Mouse (Mus musculus): ENCODE measurements around the gene Lrrc40.

DNA sequence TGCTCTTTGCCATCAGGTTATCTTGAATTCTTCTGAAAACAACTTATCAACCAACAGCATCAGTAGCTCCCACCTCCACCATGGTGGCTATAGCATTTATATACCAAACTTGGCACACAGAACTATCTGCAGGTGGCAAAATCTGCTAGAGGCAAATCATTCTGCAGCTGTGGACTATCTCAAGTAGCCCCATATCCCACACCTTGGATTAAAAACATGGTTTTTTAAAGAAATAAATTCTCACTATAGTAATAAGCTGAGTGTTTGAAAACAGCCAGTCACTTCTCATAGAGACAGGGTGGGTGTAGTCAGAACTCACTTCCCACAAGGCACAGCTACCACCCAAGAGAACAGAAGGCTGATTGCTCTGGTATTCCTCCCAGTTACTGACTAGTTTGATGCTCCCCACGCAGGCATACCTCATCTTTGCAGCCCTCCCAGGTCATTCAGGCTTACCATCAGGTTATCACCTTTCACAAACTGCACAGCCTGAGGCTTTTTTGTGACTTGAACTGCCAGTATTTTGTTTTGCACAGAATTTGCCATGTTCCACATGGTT lies 26.6 kb upstream of the Lrrc40 start:
- no peak for TF ChIP-seq POLR2A (IDR thresholded peaks at IDR 0.05; ENCODE audit: low read depth, low read length)
- no peak for TF ChIP-seq CTCF (IDR thresholded peaks at IDR 0.05; ENCODE audit: borderline replicate concordance, insufficient read depth, low read length)

All from embryonic fibroblast, embryonic 13.5 days (primary cell).